Mouse (Mus musculus): ENCODE measurements around the gene Foxo3. TPM values are rescaled to one million over a fixed set of nuclear protein-coding genes. Genes with fewer than 3 reads are reported as not detected.

Gene Foxo3
- total RNA-seq, 2 experiments from 2014 or later, result 15.7 to 25.3 TPM

DNA sequence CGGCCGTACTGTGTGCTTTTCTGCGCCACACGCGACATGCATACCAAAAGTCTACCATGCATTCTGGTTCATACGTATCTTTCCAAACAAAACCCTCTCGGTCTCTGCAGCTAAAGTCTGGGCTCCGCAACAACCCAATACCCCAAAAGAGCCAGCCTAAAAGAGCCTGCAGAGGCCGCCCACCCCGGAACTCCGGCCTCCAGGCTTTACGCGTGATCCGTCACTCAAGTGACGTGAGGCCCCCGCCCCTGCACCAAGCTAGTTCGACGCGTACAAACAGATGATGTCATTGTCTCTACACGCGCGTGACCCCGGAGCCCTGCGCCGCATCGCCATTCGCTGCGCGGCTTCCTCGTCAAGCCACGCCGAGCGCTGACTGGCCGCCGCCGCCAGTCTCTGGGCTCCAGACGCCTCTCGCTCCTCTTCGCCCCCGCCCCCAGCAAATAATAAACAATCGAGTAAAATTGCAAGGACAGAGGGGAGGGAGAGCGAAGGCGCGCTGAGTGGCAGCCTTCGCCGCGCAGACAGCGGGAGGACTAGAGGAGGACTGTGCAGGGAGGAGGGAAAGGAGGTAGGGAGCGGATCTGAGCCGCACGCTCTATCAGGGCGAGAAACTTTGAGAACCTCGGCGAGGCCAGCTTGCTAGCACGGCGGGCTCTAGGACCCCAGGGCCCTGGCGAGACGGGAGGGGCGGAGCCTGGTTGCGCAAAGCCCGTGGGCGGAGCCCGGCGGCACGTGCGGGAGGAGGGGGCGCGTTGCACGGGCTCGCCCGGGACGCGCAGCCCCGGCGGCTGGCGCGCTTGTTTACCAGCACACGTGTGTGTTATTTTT is 1.1 kb upstream of the Foxo3 start:
- peak; percentile 65 for ATAC-seq (replicated peaks; ENCODE audit: poor library complexity, severe bottlenecking)

DNA sequence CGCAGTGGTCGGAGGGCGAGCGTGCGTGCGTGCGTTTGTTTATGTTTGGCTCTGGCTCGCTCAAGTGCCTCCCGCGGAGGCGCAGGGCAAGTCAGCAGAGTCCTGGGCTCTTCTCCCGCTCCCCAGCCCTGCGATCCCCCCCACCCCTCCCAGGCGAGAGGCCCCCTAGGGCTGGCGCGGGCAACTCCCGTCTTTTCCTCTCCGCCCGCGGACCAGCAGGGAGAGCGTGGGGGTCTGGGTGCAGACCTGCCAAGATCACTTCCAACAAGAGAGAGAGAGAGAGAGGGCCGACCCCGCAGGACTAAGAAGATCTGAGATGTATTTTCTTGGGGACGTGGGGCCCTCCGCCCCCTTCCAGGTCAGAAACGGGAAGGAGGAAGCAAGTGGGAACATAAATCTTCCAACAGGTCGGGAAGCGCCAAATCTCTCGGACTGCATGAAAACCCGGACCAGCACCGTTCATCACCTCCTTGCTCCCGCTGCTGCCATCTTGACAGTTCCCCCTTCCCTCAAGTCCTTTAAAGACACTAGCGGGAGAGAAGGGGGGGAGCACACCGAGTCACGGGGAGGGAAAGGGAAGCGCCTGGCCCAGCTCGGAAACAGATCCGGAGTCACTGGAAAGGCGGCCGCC is 569 bp downstream of the Foxo3 start:
- ATAC-seq (replicated peaks; ENCODE audit: poor library complexity, severe bottlenecking), result peak; percentile 2

DNA sequence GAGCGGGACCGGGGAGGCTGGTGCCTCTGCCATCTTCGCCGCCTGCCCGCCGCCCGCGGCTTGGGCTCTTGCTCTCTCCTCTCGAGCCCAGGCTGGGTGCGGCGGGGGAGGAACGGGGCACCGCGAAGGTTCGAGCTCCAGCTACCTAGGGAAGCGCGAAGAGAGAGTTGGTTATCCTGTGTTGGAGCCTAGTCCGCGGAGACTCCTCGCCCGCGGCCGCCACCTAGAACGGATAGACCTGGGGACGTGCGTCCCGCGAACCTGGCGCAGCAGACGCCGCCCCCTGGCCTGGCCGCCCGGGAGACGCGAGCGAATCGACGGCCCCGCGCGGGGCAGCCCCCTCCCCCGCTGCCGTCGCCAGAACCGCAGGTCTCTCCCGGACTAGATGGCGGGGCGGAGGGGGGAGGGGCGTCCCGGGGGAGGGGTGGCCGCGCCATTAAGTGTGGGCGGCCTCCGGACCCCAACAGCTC is 1.1 kb downstream of the Foxo3 start:
- no peak for ATAC-seq (replicated peaks; ENCODE audit: poor library complexity, severe bottlenecking)

DNA sequence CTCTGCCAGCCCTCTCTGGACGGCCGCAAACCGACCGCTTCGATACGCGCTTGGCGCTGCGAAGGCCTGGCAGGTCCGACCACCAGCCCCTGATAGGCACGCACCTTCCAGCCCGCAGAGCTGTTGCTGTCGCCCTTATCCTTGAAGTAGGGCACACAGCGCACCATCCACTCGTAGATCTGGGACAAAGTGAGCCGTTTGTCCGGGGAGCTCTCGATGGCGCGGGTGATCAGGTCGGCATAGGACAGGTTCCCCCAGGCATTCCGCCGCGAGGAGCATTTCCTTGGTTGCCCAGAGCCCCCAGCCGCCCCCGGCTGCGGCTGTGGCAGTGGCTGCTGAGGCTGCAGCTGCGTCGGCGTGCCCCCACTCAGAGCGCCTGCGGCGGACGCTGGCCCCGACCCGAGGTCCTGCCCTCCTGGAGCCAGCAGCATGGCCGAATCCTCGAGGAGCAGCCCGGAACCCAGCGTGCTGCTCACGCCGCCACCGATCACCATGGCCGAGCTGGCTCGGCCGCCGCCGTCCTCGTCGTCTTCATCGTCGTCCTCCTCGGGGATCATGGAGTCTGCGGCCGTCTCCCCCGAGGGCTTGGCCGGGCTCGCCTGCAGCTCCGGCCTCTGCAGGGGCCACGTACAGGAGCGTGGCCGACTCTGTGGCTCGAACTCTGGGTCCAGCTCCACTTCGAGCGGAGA is 1.7 kb downstream of the Foxo3 start:
- no peak for ATAC-seq (replicated peaks; ENCODE audit: poor library complexity, severe bottlenecking)

DNA sequence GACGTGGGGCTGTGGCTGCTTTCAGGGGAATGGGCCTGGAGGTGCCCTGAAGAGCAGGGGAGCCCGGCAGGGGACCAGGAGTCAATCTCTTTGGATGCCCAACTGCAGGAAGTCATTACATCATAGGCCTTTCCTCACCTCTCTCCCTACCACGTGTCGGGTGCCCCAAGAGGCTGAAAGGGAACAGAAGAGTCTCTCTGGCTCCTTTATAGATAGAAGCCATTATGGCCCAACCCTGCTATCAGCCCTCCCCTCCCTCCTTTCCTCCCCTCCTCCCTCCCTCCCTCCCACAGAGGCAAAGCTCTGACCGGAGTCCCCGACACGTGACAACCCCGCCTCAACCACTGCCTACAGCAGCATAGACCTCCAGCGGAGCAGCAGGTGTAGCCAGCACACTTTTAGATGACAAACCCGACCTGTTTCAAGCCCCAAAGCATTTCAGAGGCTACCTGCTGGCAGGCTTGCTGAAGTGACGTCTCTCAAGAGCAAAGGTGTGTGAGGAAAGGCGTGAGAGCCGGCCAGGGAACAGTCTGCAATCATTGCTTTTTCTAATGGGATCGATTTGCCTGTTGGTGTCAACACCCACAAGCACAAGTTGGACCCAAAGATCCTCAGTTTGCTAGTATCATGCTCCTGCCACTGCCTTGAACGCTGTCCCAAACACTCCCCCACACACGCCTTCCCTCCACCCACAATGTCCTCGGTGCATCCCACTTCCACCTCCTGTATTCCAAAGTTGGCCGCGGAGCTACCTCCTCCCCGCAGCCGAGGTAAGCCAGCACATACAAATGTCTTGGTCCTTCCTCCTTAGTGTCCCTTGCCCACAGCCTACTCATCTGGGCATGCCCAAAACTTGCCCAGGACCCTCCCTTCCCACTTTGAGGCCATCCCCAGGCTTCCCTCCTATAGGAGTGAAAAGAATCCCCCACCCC is 2.5 kb downstream of the Foxo3 start:
- peak; percentile 14 for ATAC-seq (replicated peaks; ENCODE audit: poor library complexity, severe bottlenecking)

DNA sequence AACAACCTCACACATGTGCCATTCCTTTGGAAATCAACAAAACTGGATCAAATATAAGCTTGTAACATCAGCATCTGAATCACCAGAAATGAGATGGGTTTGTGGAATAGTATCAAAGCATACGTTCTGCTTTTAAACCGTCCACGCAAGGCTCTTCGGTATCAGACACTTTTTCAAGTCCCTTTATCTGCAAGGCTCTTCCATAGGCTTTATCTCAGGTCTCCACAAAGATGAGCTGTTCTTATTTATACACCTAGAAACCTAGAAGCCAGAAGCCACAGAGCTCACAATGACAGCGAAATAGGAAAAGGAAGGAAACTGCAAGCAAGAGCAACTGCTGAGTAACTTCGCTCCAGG is 3.2 kb downstream of the Foxo3 start:
- no peak for ATAC-seq (replicated peaks; ENCODE audit: poor library complexity, severe bottlenecking)

DNA sequence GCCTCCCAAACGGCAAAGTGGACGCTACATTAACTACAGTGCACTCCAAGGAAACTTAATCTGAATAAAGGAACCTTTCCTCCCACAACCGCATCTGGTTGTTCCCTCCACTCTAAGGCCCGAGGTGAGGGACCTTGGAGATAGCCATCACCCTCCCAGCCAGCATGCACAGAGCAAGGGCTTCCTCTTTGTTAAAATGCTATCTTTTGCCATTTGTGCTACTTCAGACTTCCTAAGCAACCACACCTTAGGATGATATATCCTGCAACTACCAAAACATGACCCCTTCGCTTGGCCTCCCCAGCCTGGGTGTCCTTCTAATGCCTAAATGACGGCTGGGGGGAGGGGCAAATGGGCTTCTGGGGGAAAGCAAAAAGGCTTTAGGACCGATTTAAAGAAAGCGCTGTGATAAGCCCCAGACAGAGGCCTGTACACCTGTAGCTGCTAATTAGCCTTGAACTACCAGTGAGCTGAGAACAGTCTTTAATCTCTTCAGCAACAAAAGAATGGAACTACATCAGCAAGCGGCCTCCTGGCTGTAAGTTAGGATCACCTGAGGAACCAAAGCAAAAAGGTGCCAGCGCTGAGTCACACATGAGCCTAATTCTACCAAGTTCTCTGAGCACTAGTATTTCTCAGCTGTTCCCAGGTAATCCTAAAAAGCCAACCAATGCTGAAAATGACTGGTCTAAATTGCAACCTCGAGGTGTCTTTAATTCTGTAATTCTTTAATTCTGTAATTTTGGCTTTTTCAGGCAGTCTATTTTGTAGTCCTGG is 4.9 kb downstream of the Foxo3 start:
- ATAC-seq (replicated peaks; ENCODE audit: poor library complexity, severe bottlenecking), result 0 out of 2 replicates have a peak, but pooled peaks have one; percentile 5

DNA sequence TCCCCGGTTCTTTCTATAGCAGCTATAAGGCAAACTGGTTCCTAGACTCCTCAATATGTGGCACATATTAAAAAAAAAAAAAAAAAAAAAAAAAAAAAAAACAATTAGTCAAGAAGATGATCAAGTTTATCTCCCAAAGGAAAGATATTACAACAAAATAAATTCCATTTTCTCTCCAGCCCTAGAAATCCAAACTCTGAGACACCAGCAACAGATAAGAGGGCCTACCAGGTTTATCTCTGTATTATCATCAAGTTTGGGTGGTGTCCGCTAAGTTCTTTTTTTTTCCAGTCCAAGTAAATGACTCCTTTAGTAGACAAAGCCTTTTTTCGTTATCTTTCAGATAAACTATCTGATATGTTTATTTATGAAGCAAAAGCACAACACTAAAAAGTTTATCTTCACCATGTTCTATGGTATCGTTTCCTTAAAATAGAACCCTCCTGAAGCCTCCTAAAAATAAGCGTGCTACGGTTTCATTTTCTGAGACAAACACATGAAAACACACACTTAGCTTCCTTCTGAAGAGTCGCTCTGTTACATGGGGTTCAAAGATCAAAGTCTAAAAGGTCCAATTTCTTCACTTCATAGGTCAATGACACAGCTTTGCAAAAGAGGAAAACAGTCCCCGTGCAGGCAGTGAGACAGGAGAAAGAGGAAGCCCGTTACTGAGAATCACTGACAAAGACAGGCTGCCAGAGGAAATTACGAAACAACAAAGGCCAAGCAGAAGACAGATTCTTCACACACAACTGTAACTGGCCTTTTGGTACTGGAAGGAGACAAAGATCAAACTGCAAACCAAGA is 6.1 kb downstream of the Foxo3 start:
- ATAC-seq (replicated peaks; ENCODE audit: poor library complexity, severe bottlenecking), result peak; percentile 59

DNA sequence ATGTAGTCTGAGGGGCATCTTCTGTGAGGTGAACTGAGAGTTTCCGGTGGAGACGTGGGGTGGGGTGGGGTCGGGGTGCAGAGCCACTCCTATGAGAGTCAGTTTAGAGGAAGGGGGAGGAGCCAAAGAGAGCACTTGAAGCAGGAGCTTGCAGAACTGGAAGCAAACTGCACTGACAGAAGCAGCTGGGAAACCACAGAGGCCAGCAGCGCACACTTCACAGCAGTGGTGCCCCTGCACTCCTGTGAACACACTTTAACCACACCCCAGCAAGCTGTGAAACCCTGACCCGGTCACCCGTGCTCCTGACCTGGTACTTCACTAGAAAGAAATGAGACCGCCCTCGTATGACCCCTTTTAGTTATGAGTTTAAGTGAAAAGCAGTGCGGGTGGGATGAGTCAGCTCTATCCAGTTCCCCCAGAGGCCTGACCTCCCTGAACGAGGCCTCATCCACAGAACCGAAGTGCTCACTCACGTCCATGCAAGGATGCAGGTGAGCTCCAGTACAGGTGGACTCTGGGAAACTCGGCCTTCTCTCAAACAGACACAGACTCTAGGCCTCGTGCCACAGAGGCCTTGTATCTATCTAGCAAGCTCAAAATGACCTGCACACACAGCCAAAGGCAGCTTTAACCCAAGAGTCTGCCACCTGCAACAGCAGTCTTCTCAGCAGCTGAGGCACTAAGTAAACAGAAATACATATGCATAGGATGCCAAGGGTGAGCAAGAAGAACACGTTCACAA is 7.1 kb downstream of the Foxo3 start:
- ATAC-seq (replicated peaks; ENCODE audit: poor library complexity, severe bottlenecking), result peak; percentile 57

DNA sequence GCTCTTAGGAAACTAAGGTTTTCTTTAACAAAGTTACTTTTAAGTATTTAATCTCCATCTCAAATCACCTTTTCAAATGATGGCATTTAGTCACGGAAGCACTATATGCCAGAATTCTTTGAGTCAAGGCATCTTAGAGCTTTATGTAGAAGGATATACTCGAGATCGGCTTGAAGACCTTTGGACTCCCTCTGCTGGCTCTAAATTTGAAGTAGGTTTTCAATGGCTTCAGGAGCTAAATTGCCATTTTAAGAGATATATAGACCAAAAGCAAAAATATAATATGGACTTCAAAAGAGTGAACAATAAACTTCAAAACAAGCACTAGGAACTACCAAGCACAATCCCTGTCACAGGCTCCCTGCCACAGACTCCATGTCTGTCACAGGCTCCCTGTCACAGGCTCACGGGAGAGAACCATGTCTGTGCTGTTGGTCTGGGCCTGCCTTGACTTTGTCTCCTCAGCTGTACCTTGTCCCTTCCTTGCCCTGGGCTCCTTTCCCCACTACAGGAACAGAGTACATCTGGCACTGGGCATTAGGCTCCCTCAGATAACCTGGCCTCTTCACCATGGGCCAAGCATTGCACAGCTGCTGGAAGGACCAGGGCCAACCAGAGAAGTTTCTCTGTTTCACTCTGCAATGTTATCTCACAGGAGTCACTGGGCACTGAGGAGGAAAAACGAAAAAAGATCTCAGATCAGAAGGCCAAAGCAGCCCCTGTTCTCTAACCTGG is 8.6 kb downstream of the Foxo3 start:
- no peak for ATAC-seq (replicated peaks; ENCODE audit: poor library complexity, severe bottlenecking)

DNA sequence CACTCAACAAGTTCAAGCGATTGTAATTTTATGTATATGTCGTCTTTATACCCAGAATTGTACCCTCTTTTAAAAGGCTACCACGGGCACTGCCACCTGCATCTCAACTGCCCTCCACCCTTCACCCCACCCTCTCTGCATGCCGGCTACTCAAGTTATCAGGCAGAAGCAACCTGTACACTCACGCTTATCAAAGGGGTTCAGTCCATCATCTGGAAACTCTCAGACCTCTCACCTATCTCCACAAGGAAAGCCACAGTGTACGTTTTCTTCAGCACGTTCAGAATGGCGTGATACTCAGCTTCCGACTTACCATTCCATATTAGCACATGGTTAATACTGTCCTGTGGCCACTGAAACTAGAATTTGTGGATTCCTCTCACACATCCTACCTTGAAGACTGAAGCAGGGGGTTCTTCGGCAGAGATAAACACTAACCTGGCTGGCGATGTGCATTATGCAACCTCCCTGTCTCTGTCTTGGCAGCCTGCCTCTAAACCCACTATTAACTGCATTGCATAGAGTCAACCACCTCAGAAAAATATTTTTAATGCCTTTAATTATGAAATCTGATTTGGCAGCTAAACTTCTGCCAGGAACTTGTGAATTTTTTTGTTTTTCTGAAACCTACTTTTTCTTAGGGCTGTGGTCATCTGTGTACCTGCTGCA is 11.4 kb downstream of the Foxo3 start:
- ATAC-seq (replicated peaks; ENCODE audit: poor library complexity, severe bottlenecking), result no peak

DNA sequence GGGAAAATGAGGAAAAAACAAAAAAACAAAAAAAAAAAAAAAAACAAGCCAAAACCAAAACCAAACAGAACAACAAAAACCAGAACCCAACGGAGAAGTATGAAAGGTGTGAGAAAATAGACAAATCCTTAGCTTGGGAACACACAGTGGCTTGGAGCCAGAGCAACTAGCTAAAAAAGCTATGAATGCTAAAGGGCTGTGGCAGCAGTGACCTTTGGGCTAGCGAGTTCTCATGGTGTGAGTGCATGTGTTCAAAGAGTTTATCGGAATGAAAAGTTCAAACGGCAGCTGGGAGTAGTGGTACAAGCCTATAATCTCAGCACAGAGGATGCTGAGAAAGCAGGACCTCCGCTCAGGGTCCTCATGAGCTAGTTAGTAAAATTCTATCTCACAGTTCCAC is 12.4 kb downstream of the Foxo3 start:
- ATAC-seq (replicated peaks; ENCODE audit: poor library complexity, severe bottlenecking), result no peak

DNA sequence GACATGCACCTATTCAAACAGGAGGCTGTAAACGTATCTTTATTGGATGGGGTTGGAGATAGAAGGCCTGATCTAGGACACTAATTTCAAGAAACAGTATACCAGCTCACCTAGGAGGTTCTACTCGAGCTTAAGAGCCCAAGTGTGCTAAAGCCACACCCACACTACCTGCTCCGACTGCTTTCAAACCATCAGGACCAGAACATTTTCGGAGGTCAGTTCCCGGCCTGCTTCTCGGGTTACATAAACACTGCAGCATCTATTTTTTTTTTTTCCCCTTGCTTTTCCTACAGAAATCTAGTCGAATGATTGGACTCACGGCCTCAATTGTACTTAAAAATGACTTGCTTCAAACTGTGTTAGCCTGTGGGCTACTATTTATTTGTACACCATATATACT is 12.9 kb downstream of the Foxo3 start:
- ATAC-seq (replicated peaks; ENCODE audit: poor library complexity, severe bottlenecking), result no peak

DNA sequence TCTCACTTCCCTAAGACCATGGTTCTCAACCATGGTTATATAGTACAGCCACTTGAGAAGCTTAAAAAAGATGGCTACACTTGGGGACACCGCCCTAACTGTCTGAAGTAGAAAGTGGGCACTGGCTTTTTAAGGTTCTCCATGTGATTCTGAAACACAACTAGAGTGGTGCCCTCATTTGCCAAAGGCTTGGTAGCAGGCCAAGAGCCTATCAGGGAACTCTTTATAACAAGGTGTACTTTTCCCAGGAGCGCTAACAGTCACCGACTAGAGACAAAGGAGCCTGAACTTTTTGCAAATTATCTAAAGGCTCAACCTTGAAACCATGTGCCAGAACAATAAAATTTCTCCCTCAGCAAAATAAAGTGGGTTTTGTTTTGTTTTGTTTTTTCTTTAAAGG is 14.5 kb downstream of the Foxo3 start:
- ATAC-seq (replicated peaks; ENCODE audit: poor library complexity, severe bottlenecking), result no peak

DNA sequence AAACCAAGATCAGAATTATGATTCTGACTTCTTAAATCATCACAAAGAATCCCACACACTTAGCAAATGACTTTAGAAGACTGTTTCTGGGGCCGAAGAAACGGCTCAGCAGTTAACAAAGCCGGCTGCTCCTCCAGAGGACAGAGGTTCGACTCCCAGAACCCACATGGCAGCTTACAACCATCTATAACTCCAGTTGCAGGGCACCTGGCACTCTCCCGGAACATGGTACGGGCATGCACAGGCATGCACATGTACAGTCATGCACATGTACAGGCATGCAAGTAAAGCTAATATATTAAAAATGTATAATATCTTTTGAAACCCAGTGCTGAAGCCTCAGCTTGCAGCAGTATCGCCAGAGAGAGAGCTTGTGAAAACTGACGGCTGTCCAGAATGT is 15.5 kb downstream of the Foxo3 start:
- ATAC-seq (replicated peaks; ENCODE audit: poor library complexity, severe bottlenecking), result no peak

DNA sequence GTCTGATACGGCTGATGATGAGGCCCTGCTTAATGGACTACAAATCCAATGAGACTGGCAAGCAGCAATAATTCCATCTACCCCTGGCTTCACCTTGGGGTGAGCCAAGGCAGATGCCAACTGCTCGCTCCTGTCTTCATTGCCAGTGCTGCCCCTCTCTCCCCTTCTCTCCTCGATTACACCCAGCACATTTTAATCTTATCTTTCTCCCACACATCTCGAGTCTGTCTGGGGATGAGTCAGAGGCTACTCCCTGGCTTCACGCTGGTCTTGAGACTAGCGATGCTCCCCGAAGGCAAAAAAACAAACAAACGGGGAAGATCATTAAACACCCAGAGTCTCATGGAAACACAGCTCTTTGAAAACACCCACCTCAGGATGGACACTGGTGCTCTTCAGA is 16.0 kb downstream of the Foxo3 start:
- no peak for ATAC-seq (replicated peaks; ENCODE audit: poor library complexity, severe bottlenecking)

DNA sequence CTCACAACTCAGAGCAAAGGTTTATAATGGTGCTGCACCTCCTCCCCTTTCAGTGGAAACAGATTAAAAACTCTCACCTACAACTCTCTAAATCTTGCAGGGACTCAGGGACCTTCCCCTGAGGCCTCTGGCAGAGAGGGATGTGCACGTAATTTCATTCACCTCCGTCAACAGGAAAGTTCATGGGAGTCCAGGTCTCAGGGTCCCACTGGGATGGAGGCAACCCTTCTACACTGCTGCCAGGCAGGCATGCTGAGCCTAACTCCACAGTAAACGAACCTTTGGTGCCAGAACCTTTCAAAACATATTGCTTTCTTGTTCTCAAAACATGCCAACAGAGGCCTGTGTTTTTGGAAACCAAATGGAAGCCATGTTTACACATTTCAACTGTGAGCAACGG is 17.0 kb downstream of the Foxo3 start:
- no peak for ATAC-seq (replicated peaks; ENCODE audit: poor library complexity, severe bottlenecking)

Data from granulocyte monocyte progenitor cell, adult 5-6 weeks (primary cell).